Mouse (Mus musculus) liver, postnatal 0 days (tissue): ENCODE data around the gene Snx21. TPM values are rescaled to one million over a fixed set of nuclear protein-coding genes. Genes with fewer than 3 reads are reported as not detected.

Experiments
- ATAC-seq: fragments of 200-750 bp; cut with Nextera tagmentation; 2 replicates; pipeline ENCODE4 v1.8.0; 2017; ENCODE audit warnings: mild to moderate bottlenecking, moderate library complexity
- DNase-seq: peaks from one replicate; pipeline ENCODE4 v3.0.0-alpha.2; 2016
- H3K27ac ChIP-seq: fragments of 300-500 bp; sonication (generic); 2 replicates; pipeline ENCODE4 v1.5.1; 2014; ENCODE audit warnings: antibody characterized with exemption, moderate library complexity, mild to moderate bottlenecking, low read depth
- H3K27me3 ChIP-seq: fragments of 300-500 bp; sonication (generic); 2 replicates; pipeline ENCODE4 v1.6.1; 2014; ENCODE audit warnings: low read length, control low read depth, mixed read lengths; ENCODE audit not compliant: insufficient read depth
- H3K36me3 ChIP-seq: fragments of 300-500 bp; sonication (generic); replicated peaks from 2 replicates; pipeline ENCODE4 v1.6.1; 2014; ENCODE audit warnings: mild to moderate bottlenecking, control low read depth, low read length, moderate library complexity, mixed read lengths; ENCODE audit not compliant: insufficient read depth
- H3K4me1 ChIP-seq: fragments of 300-500 bp; sonication (generic); 2 replicates; pipeline ENCODE4 v1.6.1; 2014; ENCODE audit warnings: antibody characterized with exemption, mild to moderate bottlenecking, control low read depth; ENCODE audit not compliant: insufficient read depth
- H3K4me2 ChIP-seq: fragments of 300-500 bp; sonication (generic); 2 replicates; pipeline ENCODE4 v1.6.1; 2014; ENCODE audit warnings: low read depth, mild to moderate bottlenecking, low read length, moderate library complexity, mixed read lengths
- H3K4me3 ChIP-seq: fragments of 300-500 bp; sonication (generic); 2 replicates; pipeline ENCODE4 v1.5.1; 2014; ENCODE audit warnings: low read depth, low read length
- H3K9ac ChIP-seq: fragments of 300-500 bp; sonication (generic); replicated peaks from 2 replicates; pipeline ENCODE4 v1.6.1; 2014; ENCODE audit warnings: mild to moderate bottlenecking, moderate library complexity
- H3K9me3 ChIP-seq: fragments of 300-500 bp; sonication (generic); 2 replicates; pipeline ENCODE4 v1.6.1; 2016; ENCODE audit warnings: mild to moderate bottlenecking, control low read depth, low read length, mixed read lengths
- CTCF ChIP-seq: sonication (generic); IDR thresholded peaks from 2 replicates; pipeline ENCODE4 v1.5.1; 2016; ENCODE audit warnings: antibody characterized with exemption, low read depth
- EP300 ChIP-seq: IDR thresholded peaks from 2 replicates; pipeline ENCODE4 v1.6.1; 2016; ENCODE audit warnings: antibody characterized with exemption, low read depth, mild to moderate bottlenecking
- WGBS: fragments of 180-500 bp; shearing (Covaris S2); extraction: QIAGEN DNeasy Blood & Tissue Kit; methylation state at CpG from one replicate; pipeline ENCODE4 v1.1.7; 2014; ENCODE audit not compliant: insufficient replicate concordance; 5-methylcytosine and 5-hydroxymethylcytosine counted together
- polyA plus RNA-seq: library from polyadenylated mRNA; unstranded; fragments of >200 nt; fragmentation: Nextera tagmentation; extraction: Ambion mirVana; gene quantifications from 2 replicates; pipeline ENCODE4 v1.2.1, GENCODE M21; 2015

Snx21 gene
- 6.1 and 7.4 TPM in 2 replicates for polyA plus RNA-seq

- no peaks in the 10 kb centered on the region for H3K27me3 ChIP-seq
- peak within 1 kb of the TSS; percentile 89 for H3K9ac ChIP-seq
- TF ChIP-seq CTCF (peak; percentile 59), EP300 (no peak)
- DNase-seq (peak; percentile 90), ATAC-seq (peak; percentile 87)
- H3K4me2 ChIP-seq, result peak within 1 kb of the TSS; percentile 99
- H3K27ac ChIP-seq, result peak within 1 kb of the TSS; percentile 98
- peak within 1 kb of the TSS; percentile 74 for H3K4me3 ChIP-seq
- H3K9me3 ChIP-seq, result no peaks in the 10 kb centered on the region
- peaks cover 5% of the 10 kb centered on the region for H3K36me3 ChIP-seq
- under 1% methylated on average over 60 of the region's 89 CpGs for WGBS
- peaks cover 32% of the 10 kb centered on the region for H3K4me1 ChIP-seq
Measured at GRCm38 (mm10) chr2:164785481-164786387, at the start of gene Snx21. Gene Snx21 (plus strand): TSS chr2:164785823.

DNA sequence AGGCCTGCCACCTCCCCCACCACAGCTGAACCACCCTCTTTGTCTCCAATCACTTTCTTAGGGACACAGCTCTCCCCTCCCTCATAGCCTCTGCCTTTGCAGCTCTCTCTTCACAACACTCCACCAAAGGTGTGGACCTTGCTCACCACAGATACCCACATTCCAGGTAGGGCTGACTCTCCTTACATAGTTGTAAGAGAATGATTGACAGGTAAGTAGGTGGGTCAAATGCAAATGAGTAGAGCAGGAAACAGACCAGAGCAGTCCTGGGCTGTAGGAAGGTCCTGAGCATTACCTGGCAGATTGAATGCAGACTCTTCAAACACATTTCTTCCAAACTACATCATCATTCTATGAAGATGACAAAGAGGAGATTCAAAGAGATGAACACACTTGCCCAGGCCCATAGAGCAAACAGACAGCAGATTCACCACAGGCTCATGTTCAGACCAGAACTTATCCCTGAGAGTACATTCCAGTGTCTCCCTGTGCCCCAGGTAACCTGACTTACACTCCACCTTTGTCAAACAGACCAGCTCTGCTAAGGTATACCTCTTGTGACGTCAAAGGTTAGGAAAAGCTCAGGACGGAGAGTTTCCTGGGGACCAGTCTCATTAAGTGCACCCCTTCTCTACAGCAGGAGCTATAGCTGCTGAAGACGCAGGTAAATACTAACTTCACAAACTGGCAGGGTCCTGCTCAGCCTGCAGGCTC, 48.1 kb upstream of the Snx21 start:
- ATAC-seq, result peak; percentile 69
- no peak for TF ChIP-seq CTCF
- no peak for TF ChIP-seq EP300
- Histone ChIP-seq H3K9me3 (no peaks in the 10 kb centered on the region), H3K9ac (no peak overlapping the region), H3K4me2 (no peak overlapping the region), H3K27ac (no peak overlapping the region), H3K27me3 (no peaks in the 10 kb centered on the region), H3K4me1 (no peaks in the 10 kb centered on the region), H3K36me3 (no peaks in the 10 kb centered on the region), H3K4me3 (no peak overlapping the region)
- 52% methylated on average over 3 of the region's 3 CpGs for WGBS
- DNase-seq, result no peak

GRCm38 (mm10) chr2:164739876-164740275, 45.7 kb upstream of the Snx21 start:
- H3K4me3 ChIP-seq, result no peak overlapping the region
- no peak overlapping the region for H3K4me2 ChIP-seq
- H3K27ac ChIP-seq, result no peak overlapping the region
- DNase-seq (no peak), ATAC-seq (no peak)
- no peak overlapping the region for H3K9ac ChIP-seq
- TF ChIP-seq EP300 (no peak), CTCF (no peak)
- WGBS, result 58% methylated on average over 7 of the region's 7 CpGs
- peaks cover 11% of the 10 kb centered on the region; the same call in 1 of the 2 replicates for H3K4me1 ChIP-seq
- H3K36me3 ChIP-seq, result no peaks in the 10 kb centered on the region
- no peaks in the 10 kb centered on the region for H3K9me3 ChIP-seq
- H3K27me3 ChIP-seq, result no peaks in the 10 kb centered on the region

DNA sequence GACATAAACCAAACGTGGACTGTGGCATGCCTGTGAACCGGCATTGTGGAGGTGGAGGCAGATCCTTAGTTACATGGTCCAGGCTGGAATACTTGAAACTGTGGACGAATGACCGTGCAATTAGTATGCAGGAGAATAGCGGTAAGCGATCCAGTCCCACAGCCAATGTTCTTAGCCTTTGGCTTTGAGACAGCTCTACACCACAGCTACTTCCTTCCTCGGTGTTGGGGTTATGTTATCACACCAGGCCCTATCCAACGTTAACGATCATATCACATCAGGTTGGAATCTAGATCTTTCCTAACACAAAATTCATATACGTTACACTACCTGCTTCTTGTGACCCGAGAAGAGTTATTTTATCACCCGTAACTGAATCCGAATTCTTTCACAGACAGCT, 40.6 kb upstream of the Snx21 start:
- no peaks in the 10 kb centered on the region for H3K27me3 ChIP-seq
- no peak for DNase-seq
- no peak for ATAC-seq
- 0 out of 2 replicates have a peak overlapping the region, but pooled peaks have one; percentile 91 for H3K9ac ChIP-seq
- no peak for TF ChIP-seq CTCF
- TF ChIP-seq EP300, result no peak
- H3K27ac ChIP-seq, result no peak overlapping the region
- peaks cover 24% of the 10 kb centered on the region for H3K4me1 ChIP-seq
- peak overlapping the region; percentile 89 for H3K4me2 ChIP-seq
- 55% methylated on average over 13 of the region's 13 CpGs for WGBS
- H3K9me3 ChIP-seq, result no peaks in the 10 kb centered on the region
- peaks cover 27% of the 10 kb centered on the region for H3K36me3 ChIP-seq
- peak overlapping the region; percentile 73 for H3K4me3 ChIP-seq

GRCm38 (mm10) chr2:164745843-164746479, 39.7 kb upstream of the Snx21 start, which contains the start of the genes Wfdc3 and Dnttip1:
Gene Wfdc3 (minus strand): TSS chr2:164745931.
Gene Dnttip1 (plus strand): TSS chr2:164745983.
- H3K4me3 ChIP-seq, result peak within 1 kb of the TSS; percentile 73
- peaks cover 24% of the 10 kb centered on the region for H3K4me1 ChIP-seq

More at GRCm38 (mm10) chr2:164745843-164746479, 39.7 kb upstream of the Snx21 start, which contains the start of the genes Wfdc3 and Dnttip1:
- H3K27me3 ChIP-seq, result no peaks in the 10 kb centered on the region
- WGBS, result under 1% methylated on average over 68 of the region's 70 CpGs
- H3K9ac ChIP-seq, result peak within 1 kb of the TSS; percentile 91
- peaks cover 36% of the 10 kb centered on the region for H3K36me3 ChIP-seq
- DNase-seq, result peak; percentile 98
- peak within 1 kb of the TSS; percentile 72 for H3K27ac ChIP-seq
- H3K4me2 ChIP-seq, result peak within 1 kb of the TSS; percentile 89
- peak; percentile 84 for ATAC-seq
- H3K9me3 ChIP-seq, result no peaks in the 10 kb centered on the region
- TF ChIP-seq CTCF (no peak), EP300 (no peak)
